Mouse (Mus musculus): Measurements from ENCODE around the gene Mpi.

- TF ChIP-seq ZC3H11A (IDR thresholded peaks at IDR 0.05; ENCODE audit: borderline replicate concordance, low read depth, low read length) = no peak
- TF ChIP-seq MAFK (IDR thresholded peaks at IDR 0.05; ENCODE audit: insufficient read depth, low read depth, low read length) = no peak
Observed at GRCm38 (mm10) chr9:57494970-57495369, 57.6 kb downstream of the Mpi start.

Data from ES-E14 (cell line).